Mouse (Mus musculus): ENCODE data around the gene Lias. TPM values are rescaled to one million over a fixed set of nuclear protein-coding genes. Genes with fewer than 3 reads are reported as not detected.

The Lias gene
- 67.7 and 68.6 TPM in 2 replicates for polyA plus RNA-seq (2015; fragmentation: Nextera tagmentation; extraction: Ambion mirVana)

DNA sequence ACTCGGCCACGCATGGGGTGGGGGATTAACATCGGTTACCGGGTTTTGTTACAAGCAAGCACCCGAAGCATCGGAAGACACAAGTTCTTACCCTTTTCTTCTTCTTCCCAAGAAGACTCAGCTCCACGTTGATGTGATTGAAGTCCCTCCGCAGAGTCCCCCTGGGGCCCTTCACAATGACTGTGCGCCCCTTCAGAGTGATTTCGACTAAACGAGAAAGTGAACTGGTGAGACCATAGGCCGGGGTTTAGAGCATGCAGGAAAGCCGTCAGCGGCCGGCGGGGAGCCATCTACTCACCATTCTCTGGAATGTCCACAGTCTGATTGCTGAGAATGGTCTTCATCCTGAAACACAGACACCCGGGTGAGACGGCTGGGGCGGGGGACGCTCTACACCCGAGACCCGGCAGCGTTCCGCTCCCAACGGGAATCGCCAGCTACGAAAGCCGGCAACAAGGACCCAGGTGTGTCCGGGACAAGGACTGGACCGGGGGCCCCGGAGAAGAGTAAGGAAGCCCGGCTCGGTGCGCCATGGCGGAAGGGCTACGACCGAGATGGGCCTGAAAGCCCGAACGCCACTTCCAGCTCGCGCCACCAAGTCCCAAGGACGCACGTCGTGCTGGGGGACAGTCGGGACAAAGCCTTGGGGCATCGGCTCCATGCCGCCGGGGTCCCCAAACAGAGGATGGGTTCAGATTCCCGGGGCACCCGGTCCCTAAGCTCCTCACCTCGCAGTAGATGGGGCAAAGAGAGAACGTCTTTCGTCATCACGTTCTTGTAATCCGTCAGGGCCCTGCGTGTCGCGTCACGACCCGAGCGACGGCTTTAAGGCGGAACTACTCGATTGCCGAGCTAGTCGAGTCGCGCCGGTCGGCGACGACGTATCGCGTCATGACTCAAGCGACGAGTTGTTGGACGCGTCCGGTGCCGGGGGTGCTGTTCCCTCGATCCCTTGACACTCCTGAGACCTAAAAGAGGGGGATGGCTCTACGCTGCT, at the start of gene Lias, which contains the start of gene Rpl9:
Lias (plus strand) TSS at position 850 of the 997 bp plus-strand sequence.
Rpl9 (minus strand) TSS at position 797 of the 997 bp plus-strand sequence.
- WGBS: under 1% methylated on average over 83 of the region's 83 CpGs
- ATAC-seq: peak; percentile 99
- peak within 1 kb of the TSS; percentile 98 for H3K4me3 ChIP-seq

GRCm38 (mm10) chr5:65348168-65348567, 43.1 kb upstream of the Lias start, which contains the start of gene Klb:
Gene Klb (plus strand): TSS chr5:65348314.
- no peaks in the 10 kb centered on the region for H3K4me1 ChIP-seq
- no peaks in the 10 kb centered on the region for H3K36me3 ChIP-seq (ENCODE audit: poor library complexity, severe bottlenecking)
- peak within 1 kb of the TSS; percentile 4; the same call in 1 of the 2 replicates for H3K4me2 ChIP-seq
- no peak within 1 kb of the TSS for H3K27ac ChIP-seq
- H3K9ac ChIP-seq: no peak within 1 kb of the TSS
- H3K27me3 ChIP-seq: no peaks in the 10 kb centered on the region
- 50% methylated on average over 15 of the region's 15 CpGs for WGBS
- H3K4me3 ChIP-seq: no peak within 1 kb of the TSS
- no peak for ATAC-seq
- H3K9me3 ChIP-seq (replicated peaks): no peaks in the 10 kb centered on the region

More for the DNA sequence above, at the start of gene Lias, which contains the start of gene Rpl9:
- Histone ChIP-seq H3K4me1 (peaks cover 22% of the 10 kb centered on the region), H3K9ac (peak within 1 kb of the TSS; percentile 100), H3K36me3 (ENCODE audit: poor library complexity, severe bottlenecking) (peaks cover 50% of the 10 kb centered on the region), H3K4me2 (peak within 1 kb of the TSS; percentile 92), H3K27ac (peak within 1 kb of the TSS; percentile 95), H3K27me3 (no peaks in the 10 kb centered on the region), H3K9me3 (replicated peaks) (no peaks in the 10 kb centered on the region)

DNA sequence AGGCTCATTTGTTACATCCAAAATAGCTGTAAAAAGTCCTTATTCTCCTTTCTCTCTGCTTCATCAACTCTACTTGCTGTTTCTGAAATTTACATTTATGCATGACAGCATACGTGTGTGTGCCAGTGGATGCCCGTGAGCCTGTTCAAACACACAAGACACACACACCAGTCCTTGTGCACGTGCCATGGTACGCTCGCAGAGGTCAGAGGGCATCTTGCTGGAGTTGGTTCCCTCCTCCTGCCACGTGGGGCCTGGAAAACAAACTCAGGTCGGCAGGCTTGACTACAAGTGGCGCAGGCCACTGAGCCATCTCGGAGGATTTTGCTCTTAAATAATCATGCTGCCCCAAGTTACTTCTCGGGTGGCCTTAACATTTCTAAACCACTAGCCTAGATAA, 40.8 kb upstream of the Lias start:
- no peak overlapping the region for H3K4me3 ChIP-seq
- H3K4me2 ChIP-seq: no peak overlapping the region
- no peaks in the 10 kb centered on the region for H3K9me3 ChIP-seq (replicated peaks)
- H3K9ac ChIP-seq: no peak overlapping the region
- H3K4me1 ChIP-seq: no peaks in the 10 kb centered on the region
- no peak overlapping the region for H3K27ac ChIP-seq
- no peak for ATAC-seq
- H3K36me3 ChIP-seq (ENCODE audit: poor library complexity, severe bottlenecking): no peaks in the 10 kb centered on the region
- WGBS: 79% methylated on average over 10 of the region's 10 CpGs
- H3K27me3 ChIP-seq: no peaks in the 10 kb centered on the region

DNA sequence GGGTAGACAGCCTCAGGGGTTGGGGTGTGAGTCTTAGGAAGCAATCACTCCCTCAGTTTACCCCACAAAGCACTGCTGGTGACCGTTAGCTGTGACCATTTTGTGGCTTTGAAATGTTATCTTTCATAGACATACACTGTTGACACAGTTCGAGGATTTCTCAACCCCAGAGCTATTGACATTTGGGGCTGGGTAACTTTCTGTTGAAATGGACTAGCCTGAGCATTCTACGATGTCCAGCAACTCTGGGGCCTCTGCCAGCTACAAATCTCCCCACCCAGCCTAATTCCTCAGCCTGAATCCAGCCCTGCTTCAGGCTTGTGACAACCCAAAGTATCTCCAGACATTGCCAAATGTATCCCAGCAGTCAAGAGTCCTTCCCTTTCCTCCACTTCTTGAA, 37.2 kb upstream of the Lias start:
- Histone ChIP-seq H3K27ac (no peak overlapping the region), H3K4me3 (no peak overlapping the region), H3K4me2 (no peak overlapping the region), H3K9ac (no peak overlapping the region), H3K9me3 (replicated peaks) (no peaks in the 10 kb centered on the region), H3K27me3 (no peaks in the 10 kb centered on the region), H3K36me3 (ENCODE audit: poor library complexity, severe bottlenecking) (no peaks in the 10 kb centered on the region), H3K4me1 (no peaks in the 10 kb centered on the region)
- WGBS: 90% methylated on average over 3 of the region's 3 CpGs
- ATAC-seq: no peak

GRCm38 (mm10) chr5:65354985-65355384, 36.3 kb upstream of the Lias start:
- WGBS: 78% methylated on average over 5 of the region's 5 CpGs
- H3K4me2 ChIP-seq: no peak overlapping the region
- H3K4me3 ChIP-seq: no peak overlapping the region
- no peaks in the 10 kb centered on the region for H3K36me3 ChIP-seq (ENCODE audit: poor library complexity, severe bottlenecking)
- H3K9me3 ChIP-seq (replicated peaks): no peaks in the 10 kb centered on the region
- no peak for ATAC-seq
- H3K27ac ChIP-seq: no peak overlapping the region
- H3K27me3 ChIP-seq: no peaks in the 10 kb centered on the region
- no peak overlapping the region for H3K9ac ChIP-seq
- no peaks in the 10 kb centered on the region for H3K4me1 ChIP-seq

- Histone ChIP-seq H3K9me3 (replicated peaks) (no peaks in the 10 kb centered on the region), H3K4me2 (no peak overlapping the region), H3K36me3 (ENCODE audit: poor library complexity, severe bottlenecking) (no peaks in the 10 kb centered on the region), H3K27ac (no peak overlapping the region), H3K4me3 (no peak overlapping the region), H3K4me1 (no peaks in the 10 kb centered on the region), H3K9ac (no peak overlapping the region), H3K27me3 (no peaks in the 10 kb centered on the region)
- no peak for ATAC-seq
- WGBS: 89% methylated on average over 6 of the region's 6 CpGs
Observed at GRCm38 (mm10) chr5:65356851-65357250, 34.4 kb upstream of the Lias start.

DNA sequence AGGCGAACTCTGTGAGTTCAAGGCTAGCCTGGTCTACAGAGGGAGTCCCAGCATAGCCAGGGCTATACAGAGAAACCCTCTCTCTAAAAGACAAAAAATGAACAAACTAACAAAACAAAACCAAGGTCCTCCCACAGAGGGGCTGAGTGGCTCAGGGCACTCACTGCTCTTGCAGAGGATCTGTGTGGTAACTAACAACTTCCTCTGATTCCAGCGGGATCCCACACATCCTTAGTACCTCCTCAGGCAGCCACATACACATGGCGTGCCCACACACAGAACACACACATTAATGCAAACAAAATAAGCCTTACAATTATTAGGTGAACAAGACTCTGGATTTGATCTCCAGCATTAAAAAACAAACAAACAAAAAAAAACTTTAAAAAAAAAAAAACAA, 33.5 kb upstream of the Lias start:
- Histone ChIP-seq H3K36me3 (ENCODE audit: poor library complexity, severe bottlenecking) (no peaks in the 10 kb centered on the region), H3K4me2 (no peak overlapping the region), H3K27ac (no peak overlapping the region), H3K4me1 (no peaks in the 10 kb centered on the region), H3K9me3 (replicated peaks) (no peaks in the 10 kb centered on the region), H3K9ac (no peak overlapping the region), H3K27me3 (no peaks in the 10 kb centered on the region), H3K4me3 (no peak overlapping the region)
- ATAC-seq: no peak
- 94% methylated on average over 3 of the region's 3 CpGs for WGBS

- WGBS: 90% methylated on average over 11 of the region's 11 CpGs
- ATAC-seq: no peak
Observed at GRCm38 (mm10) chr5:65367837-65368236, 23.5 kb upstream of the Lias start.

GRCm38 (mm10) chr5:65371551-65371950, 19.7 kb upstream of the Lias start:
- no peak overlapping the region for H3K9ac ChIP-seq
- H3K4me1 ChIP-seq: no peaks in the 10 kb centered on the region
- no peaks in the 10 kb centered on the region for H3K36me3 ChIP-seq (ENCODE audit: poor library complexity, severe bottlenecking)
- no peak overlapping the region for H3K4me3 ChIP-seq
- ATAC-seq: no peak
- no peaks in the 10 kb centered on the region for H3K9me3 ChIP-seq (replicated peaks)
- WGBS: 97% methylated on average over 7 of the region's 7 CpGs
- H3K27ac ChIP-seq: no peak overlapping the region
- H3K27me3 ChIP-seq: no peaks in the 10 kb centered on the region
- H3K4me2 ChIP-seq: no peak overlapping the region

More at GRCm38 (mm10) chr5:65367837-65368236, 23.5 kb upstream of the Lias start:
- no peak overlapping the region for H3K9ac ChIP-seq
- H3K4me1 ChIP-seq: no peaks in the 10 kb centered on the region
- H3K27me3 ChIP-seq: no peaks in the 10 kb centered on the region
- H3K27ac ChIP-seq: no peak overlapping the region
- no peak overlapping the region for H3K4me2 ChIP-seq
- H3K36me3 ChIP-seq (ENCODE audit: poor library complexity, severe bottlenecking): no peaks in the 10 kb centered on the region
- H3K9me3 ChIP-seq (replicated peaks): no peaks in the 10 kb centered on the region
- no peak overlapping the region for H3K4me3 ChIP-seq

DNA sequence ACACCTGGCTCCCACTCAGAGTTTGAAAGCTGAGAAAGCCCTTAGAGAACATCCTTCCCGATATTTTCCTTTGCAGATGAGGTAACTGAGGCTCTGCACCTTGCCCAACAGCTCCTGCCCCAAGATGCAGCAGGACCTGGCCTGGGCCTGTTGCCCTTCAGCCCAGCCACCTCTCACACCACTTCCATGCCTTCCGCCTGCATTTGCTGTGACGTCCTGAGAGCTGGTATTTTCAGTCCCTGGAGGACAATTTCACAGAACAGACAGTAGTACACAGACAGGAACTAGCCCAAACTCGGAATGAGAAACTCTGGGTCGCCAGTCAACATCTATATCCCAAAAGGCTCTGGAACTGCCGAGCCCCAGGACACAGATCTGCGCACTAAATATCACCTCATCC, 16.6 kb upstream of the Lias start:
- no peak overlapping the region for H3K9ac ChIP-seq
- H3K27ac ChIP-seq: no peak overlapping the region
- 88% methylated on average over 7 of the region's 7 CpGs for WGBS
- H3K9me3 ChIP-seq (replicated peaks): no peaks in the 10 kb centered on the region
- ATAC-seq: no peak
- H3K4me2 ChIP-seq: no peak overlapping the region
- H3K27me3 ChIP-seq: no peaks in the 10 kb centered on the region
- no peaks in the 10 kb centered on the region for H3K36me3 ChIP-seq (ENCODE audit: poor library complexity, severe bottlenecking)
- H3K4me3 ChIP-seq: no peak overlapping the region
- no peaks in the 10 kb centered on the region for H3K4me1 ChIP-seq

DNA sequence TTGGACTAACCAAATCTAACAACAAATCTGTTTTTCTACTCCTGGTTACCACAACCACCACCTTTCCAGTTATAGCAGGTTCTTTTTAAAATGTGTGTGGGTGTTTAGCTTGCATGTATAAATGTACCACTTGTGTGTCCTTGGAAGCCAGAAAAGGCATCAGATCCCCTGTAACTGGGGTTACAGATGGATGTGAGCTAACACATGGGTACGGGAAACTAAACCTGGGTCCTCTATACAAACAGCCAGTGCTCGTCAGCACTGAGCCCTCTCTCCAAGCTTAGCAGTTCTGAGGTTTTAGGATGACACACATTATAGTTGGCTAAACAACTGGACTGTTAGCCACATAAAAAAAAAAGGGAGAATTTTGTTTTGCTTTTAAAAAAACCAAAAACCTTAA, 5.6 kb upstream of the Lias start:
- no peak for ATAC-seq
- Histone ChIP-seq H3K27ac (no peak overlapping the region), H3K9me3 (replicated peaks) (no peaks in the 10 kb centered on the region), H3K36me3 (ENCODE audit: poor library complexity, severe bottlenecking) (peaks cover 51% of the 10 kb centered on the region), H3K4me1 (peaks cover 16% of the 10 kb centered on the region), H3K27me3 (no peaks in the 10 kb centered on the region), H3K9ac (no peak overlapping the region), H3K4me2 (no peak overlapping the region), H3K4me3 (no peak overlapping the region)
- WGBS: 73% methylated on average over 2 of the region's 2 CpGs

- no peak overlapping the region for H3K4me3 ChIP-seq
- peaks cover 20% of the 10 kb centered on the region for H3K4me1 ChIP-seq
- no peak for ATAC-seq
- no peak overlapping the region for H3K27ac ChIP-seq
- no peak overlapping the region for H3K9ac ChIP-seq
- no peak overlapping the region for H3K4me2 ChIP-seq
- no peaks in the 10 kb centered on the region for H3K9me3 ChIP-seq (replicated peaks)
- 79% methylated on average over 6 of the region's 6 CpGs for WGBS
- no peaks in the 10 kb centered on the region for H3K27me3 ChIP-seq
- peaks cover 51% of the 10 kb centered on the region for H3K36me3 ChIP-seq (ENCODE audit: poor library complexity, severe bottlenecking)
Observed at GRCm38 (mm10) chr5:65387008-65387867, 4.1 kb upstream of the Lias start.
